Mouse (Mus musculus) large intestine, adult 2 months (tissue): Measurements from ENCODE around the gene Pitpna. TPM values are rescaled to one million over a fixed set of nuclear protein-coding genes. Genes with fewer than 3 reads are reported as not detected.
A peak's percentile ranks its signal among the peaks of the same experiment; 100 is the strongest.

ENCODE experiments used
- DNase-seq: peaks from one replicate; pipeline ENCODE4 v3.0.0-alpha.2; 2012; ENCODE audit warnings: low read depth, low spot score
- WGBS: fragments of 180-500 bp; shearing (Covaris S2); methylation state at CpG from one replicate; pipeline ENCODE4 v1.1.7; 2018; 5-methylcytosine and 5-hydroxymethylcytosine counted together
- polyA plus RNA-seq: library from polyadenylated mRNA; depleted of rRNA; stranded (reverse); fragments of >200 nt; gene quantifications from 2 replicates; pipeline ENCODE4 v1.2.3, GENCODE M21; 2012

Pitpna gene
- polyA plus RNA-seq, 1 experiment: 168 TPM

- 64% methylated on average over 2 of the region's 2 CpGs for WGBS
- DNase-seq: no peak
These were observed 34.9 kb downstream of the Pitpna start for GRCm38 (mm10) chr11:75622588-75623329.

GRCm38 (mm10) chr11:75624102-75624554, 36.2 kb downstream of the Pitpna start:
- WGBS: 66% methylated on average over 2 of the region's 2 CpGs
- no peak for DNase-seq

- no peak for DNase-seq
- 81% methylated on average over 4 of the region's 4 CpGs for WGBS
These were observed 37.9 kb downstream of the Pitpna start for GRCm38 (mm10) chr11:75625820-75626219.

- no peak for DNase-seq
- WGBS: 3% methylated on average over 5 of the region's 5 CpGs
These were observed 42.2 kb downstream of the Pitpna start for GRCm38 (mm10) chr11:75630098-75630497.

GRCm38 (mm10) chr11:75630645-75631229, 42.8 kb downstream of the Pitpna start, which contains the start of gene Inpp5k:
Gene Inpp5k, plus strand, starts transcription at chr11:75630988.
- peak; percentile 95 for DNase-seq
- under 1% methylated on average over 49 of the region's 53 CpGs for WGBS

GRCm38 (mm10) chr11:75631561-75632225, 43.8 kb downstream of the Pitpna start:
- DNase-seq: no peak
- 10% methylated on average over 13 of the region's 13 CpGs for WGBS

GRCm38 (mm10) chr11:75632921-75633320, 45.0 kb downstream of the Pitpna start:
- DNase-seq: no peak
- 95% methylated on average over 5 of the region's 5 CpGs for WGBS

- 41% methylated on average over 3 of the region's 3 CpGs for WGBS
- no peak for DNase-seq
These were observed 46.9 kb downstream of the Pitpna start for GRCm38 (mm10) chr11:75634801-75635200.

- 69% methylated on average over 11 of the region's 11 CpGs for WGBS
- no peak for DNase-seq
These were observed 47.4 kb downstream of the Pitpna start for GRCm38 (mm10) chr11:75635315-75635714.

GRCm38 (mm10) chr11:75643323-75643722, 55.4 kb downstream of the Pitpna start:
- no peak for DNase-seq
- WGBS: 74% methylated on average over 5 of the region's 5 CpGs

- DNase-seq: no peak
These were observed 56.8 kb downstream of the Pitpna start for GRCm38 (mm10) chr11:75644684-75645083.

GRCm38 (mm10) chr11:75647681-75648211, 59.8 kb downstream of the Pitpna start:
- no peak for DNase-seq
- WGBS: 61% methylated on average over 6 of the region's 6 CpGs

More at GRCm38 (mm10) chr11:75644684-75645083, 56.8 kb downstream of the Pitpna start:
- WGBS: 75% methylated on average over 9 of the region's 9 CpGs

GRCm38 (mm10) chr11:75649155-75649561, 61.3 kb downstream of the Pitpna start:
- WGBS: 65% methylated on average over 4 of the region's 4 CpGs
- DNase-seq: no peak

- DNase-seq: no peak
- 78% methylated on average over 7 of the region's 7 CpGs for WGBS
These were observed 62.4 kb downstream of the Pitpna start, which contains the start of gene Myo1c for GRCm38 (mm10) chr11:75650311-75650710. Gene Myo1c, plus strand, starts transcription at chr11:75650504.

- WGBS: 42% methylated on average over 13 of the region's 13 CpGs
- DNase-seq: no peak
These were observed 63.1 kb downstream of the Pitpna start for GRCm38 (mm10) chr11:75650958-75651425.

GRCm38 (mm10) chr11:75651426-75652221, 63.7 kb downstream of the Pitpna start:
- WGBS: under 1% methylated on average over 54 of the region's 54 CpGs
- DNase-seq: no peak

GRCm38 (mm10) chr11:75652222-75652941, 64.5 kb downstream of the Pitpna start:
- DNase-seq: no peak
- WGBS: 31% methylated on average over 20 of the region's 20 CpGs

GRCm38 (mm10) chr11:75652942-75653684, 65.2 kb downstream of the Pitpna start:
- no peak for DNase-seq

More at GRCm38 (mm10) chr11:75652942-75653684, 65.2 kb downstream of the Pitpna start:
- 34% methylated on average over 14 of the region's 14 CpGs for WGBS
